Mouse (Mus musculus) cortical plate, adult 2 months (tissue): Measurements from ENCODE around the gene Gpr65.

ENCODE experiments used
- CTCF ChIP-seq: fragments of 200-500 bp; IDR thresholded peaks from 2 replicates; pipeline ENCODE4 v1.5.1; 2011; ENCODE audit warnings: mild to moderate bottlenecking, control low read depth, low read length; ENCODE audit not compliant: insufficient read depth; ENCODE audit errors: extremely low read depth
- POLR2A ChIP-seq: fragments of 200-500 bp; IDR thresholded peaks from 2 replicates; pipeline ENCODE4 v1.6.1; 2011; ENCODE audit warnings: mild to moderate bottlenecking, low read length, control low read depth; ENCODE audit not compliant: insufficient read depth; ENCODE audit errors: extremely low read depth

GRCm38 (mm10) chr12:98270810-98271566, 2.6 kb downstream of the Gpr65 start:
- TF ChIP-seq CTCF, result no peak
- no peak for TF ChIP-seq POLR2A
